Mouse (Mus musculus): Measurements from ENCODE around the gene Zfp809.

Zfp809 gene

DNA sequence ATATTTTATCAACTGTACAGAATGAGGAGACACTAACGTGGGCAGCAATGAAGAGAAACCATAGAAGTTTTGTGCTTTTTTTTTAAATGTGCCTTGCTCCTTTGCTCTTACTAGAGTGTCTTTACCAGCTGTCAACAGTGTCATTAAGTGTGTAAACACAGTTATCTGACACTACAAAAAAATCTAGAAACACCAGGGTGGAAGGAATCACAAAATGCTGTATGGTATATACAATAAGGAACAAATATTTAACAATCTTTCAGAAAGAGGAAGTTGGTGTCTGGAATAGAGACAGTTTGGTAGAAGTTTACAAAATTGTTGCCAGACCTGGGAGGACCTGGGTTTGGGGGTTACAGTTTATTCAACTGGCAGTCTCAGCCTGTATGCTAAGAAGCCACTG lies 36.1 kb downstream of the Zfp809 start:
- DNase-seq (ENCODE audit: low read depth in 1 of 2, low spot score in 2 of 2) = no peak

DNA sequence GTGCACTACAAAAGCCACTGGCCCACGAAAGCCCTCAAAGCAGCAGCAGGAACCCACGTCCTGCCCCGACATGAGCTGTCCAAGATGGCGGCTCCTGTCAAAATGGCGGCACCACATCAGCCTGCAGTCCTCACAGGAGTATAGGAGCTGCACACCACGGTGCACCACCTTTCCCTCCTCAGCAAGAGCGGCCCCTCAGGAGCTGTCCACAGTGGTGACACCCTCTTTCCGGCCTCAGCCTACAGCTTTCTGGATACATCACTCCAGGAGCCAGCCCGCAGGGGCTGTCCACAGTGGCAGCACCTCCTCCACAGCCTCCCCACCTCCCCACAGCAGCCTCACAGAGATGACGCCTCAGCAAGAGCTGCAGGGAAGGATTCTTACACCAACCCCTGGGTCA lies 37.1 kb downstream of the Zfp809 start:
- no peak for DNase-seq (ENCODE audit: low read depth in 1 of 2, low spot score in 2 of 2)

DNA sequence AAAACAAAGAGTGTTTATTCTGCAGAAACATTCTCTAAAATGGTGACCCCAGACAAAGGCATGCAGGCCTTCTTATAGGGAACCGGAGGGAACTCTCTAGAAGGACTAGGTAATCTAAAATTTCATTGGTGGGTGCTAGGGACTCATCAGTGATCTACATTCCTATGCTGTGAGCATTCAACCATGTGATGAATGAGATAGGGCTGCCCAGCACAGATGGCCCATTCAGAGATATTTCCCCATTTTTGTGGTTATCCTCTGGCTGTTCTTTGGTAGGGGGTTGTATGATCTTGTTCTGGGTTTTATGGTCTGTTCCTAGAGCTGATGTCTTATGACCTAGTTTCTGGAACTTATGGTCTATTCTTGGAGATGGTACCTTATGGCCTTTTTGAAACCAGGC lies 43.4 kb downstream of the Zfp809 start:
- no peak for DNase-seq (ENCODE audit: low read depth in 1 of 2, low spot score in 2 of 2)

DNA sequence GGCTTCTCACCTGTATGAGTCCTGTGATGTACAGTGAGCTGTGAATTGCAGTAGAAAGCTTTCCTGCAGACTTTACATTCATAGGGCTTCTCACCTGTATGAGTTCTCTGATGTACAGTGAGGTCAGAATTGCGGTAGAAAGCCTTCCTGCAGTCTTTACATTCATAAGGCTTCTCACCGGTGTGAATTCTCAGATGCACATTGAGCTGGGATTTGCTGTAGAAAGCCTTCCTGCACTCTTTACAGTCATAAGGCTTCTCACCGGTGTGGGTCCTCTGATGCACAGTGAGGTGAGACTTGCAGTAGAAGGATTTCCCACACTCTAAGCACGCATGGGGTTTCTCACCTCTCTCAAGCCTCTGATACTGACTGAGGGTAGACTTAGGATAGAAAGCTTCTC lies 53.2 kb downstream of the Zfp809 start:
- DNase-seq (ENCODE audit: low read depth in 1 of 2, low spot score in 2 of 2) = no peak
